Mouse (Mus musculus) ES-E14 (cell line): ENCODE results near the gene Rgma. TPM values are rescaled to one million over a fixed set of nuclear protein-coding genes. Genes with fewer than 3 reads are reported as not detected.

Experiments
- DNase-seq: peaks from one replicate; pipeline ENCODE4 v3.0.0-alpha.2; 2013; ENCODE audit warnings: low read depth, low spot score
- H3K27ac ChIP-seq: 2 replicates; pipeline ENCODE4 v1.5.1; 2012; ENCODE audit warnings: low read depth, mild to moderate bottlenecking, low read length, moderate library complexity, mixed read lengths; ENCODE audit not compliant: poor library complexity, insufficient read depth, severe bottlenecking
- H3K36me3 ChIP-seq: 2 replicates; pipeline ENCODE4 v1.6.1; 2012; ENCODE audit warnings: mild to moderate bottlenecking, low read length, moderate library complexity, mixed read lengths; ENCODE audit not compliant: control insufficient read depth, poor library complexity, insufficient read depth, severe bottlenecking
- H3K4me1 ChIP-seq, 2 experiments: fragments of 150-350 bp in 1 of 2; sonication (generic) in 1 of 2; 2 replicates each; pipeline ENCODE4 v1.6.1; 2012; ENCODE audit warnings: low read length in 2 of 2, mild to moderate bottlenecking in 1 of 2, mixed read lengths in 1 of 2; ENCODE audit not compliant: control insufficient read depth in 2 of 2, insufficient read depth in 2 of 2, poor library complexity in 1 of 2
- H3K4me3 ChIP-seq, 2 experiments: fragments of 150-350 bp in 1 of 2; sonication (generic) in 1 of 2; 2 replicates each; pipeline ENCODE4 v1.5.1; 2012; ENCODE audit warnings: low read length in 2 of 2, low read depth in 1 of 2, mild to moderate bottlenecking in 1 of 2, mixed read lengths in 1 of 2; ENCODE audit not compliant: insufficient read depth in 1 of 2, poor library complexity in 1 of 2, severe bottlenecking in 1 of 2
- H3K9ac ChIP-seq: 2 replicates; pipeline ENCODE4 v1.6.1; 2012; ENCODE audit warnings: low read depth, mild to moderate bottlenecking, low read length, mixed read lengths; ENCODE audit not compliant: poor library complexity, insufficient read depth, severe bottlenecking
- H3K9me3 ChIP-seq: fragments of 150-350 bp; sonication (generic); 2 replicates; pipeline ENCODE4 v1.6.1; 2012; ENCODE audit warnings: low read depth, mild to moderate bottlenecking, low read length; ENCODE audit not compliant: control insufficient read depth, insufficient read depth
- CHD2 ChIP-seq: IDR thresholded peaks from 2 replicates; pipeline ENCODE4 v1.6.1; 2014; ENCODE audit warnings: mild to moderate bottlenecking, low read depth, low read length, inconsistent platforms
- HCFC1 ChIP-seq: IDR thresholded peaks from 2 replicates; pipeline ENCODE4 v1.6.1; 2012; ENCODE audit warnings: low read length, inconsistent platforms, borderline replicate concordance; ENCODE audit not compliant: insufficient read depth
- MAFK ChIP-seq: IDR thresholded peaks from 2 replicates; pipeline ENCODE4 v1.6.1; 2014; ENCODE audit warnings: mild to moderate bottlenecking, low read depth, low read length, inconsistent platforms; ENCODE audit not compliant: insufficient read depth
- ZC3H11A ChIP-seq: IDR thresholded peaks from 2 replicates; pipeline ENCODE4 v1.6.1; 2012; ENCODE audit warnings: low read depth, mild to moderate bottlenecking, inconsistent platforms, low read length, borderline replicate concordance
- ZNF384 ChIP-seq: IDR thresholded peaks from 2 replicates; pipeline ENCODE4 v1.6.1; 2012; ENCODE audit warnings: low read depth, low read length, inconsistent platforms
- in situ Hi-C, 2 experiments: fragments of 600-800 bp; cut with MboI; formaldehyde crosslinking; loops; one replicate each; pipeline ENCODE4 v1.15.1; 2025; ENCODE audit warnings: low sequenced_read_pairs in 2 of 2, inconsistent platforms in 1 of 2; ENCODE audit not compliant: unreplicated experiment in 2 of 2
- total RNA-seq: library from RNA; depleted of rRNA; stranded (reverse); fragments of 300-350 nt; gene quantifications from 2 replicates; pipeline ENCODE4 v1.2.3, GENCODE M21; 2012

Rgma gene
- total RNA-seq, 1 experiment, result 3.7 TPM

- no peak overlapping the region for H3K4me3 ChIP-seq
- no peaks in the 10 kb centered on the region for H3K9me3 ChIP-seq
- TF ChIP-seq ZC3H11A (peak; percentile 93), CHD2 (no peak), ZNF384 (peak; percentile 98)
- H3K4me1 ChIP-seq, result peaks cover 3 to 21% of the 10 kb centered on the region in 2 experiments; a peak in 2 of 4 replicates
- in situ Hi-C loops, result loop anchor here (5.0 to 25.0 kb wide), 2 partner anchors 1010 to 1030 kb away; no protein-coding TSS in a partner anchor
- H3K36me3 ChIP-seq, result peaks cover 6% of the 10 kb centered on the region
- peak; percentile 80 for DNase-seq
- no peak overlapping the region for H3K9ac ChIP-seq
- no peak overlapping the region for H3K27ac ChIP-seq
Measured at GRCm38 (mm10) chr7:73422223-73423113, 47.2 kb downstream of the Rgma start.

- Histone ChIP-seq H3K4me3 (no peak overlapping the region), H3K4me1 (peaks cover 3 to 21% of the 10 kb centered on the region in 2 experiments; a peak in 2 of 4 replicates), H3K36me3 (peaks cover 10% of the 10 kb centered on the region), H3K9ac (no peak overlapping the region), H3K9me3 (no peaks in the 10 kb centered on the region), H3K27ac (no peak overlapping the region)
- in situ Hi-C loops, result loop anchor here (5.0 to 25.0 kb wide), 2 partner anchors 1011 to 1031 kb away; no protein-coding TSS in a partner anchor
- TF ChIP-seq MAFK (no peak), ZC3H11A (no peak), CHD2 (no peak), HCFC1 (no peak), ZNF384 (no peak)
- no peak for DNase-seq
Measured at GRCm38 (mm10) chr7:73423236-73423635, 47.9 kb downstream of the Rgma start.

- Histone ChIP-seq H3K9ac (no peak overlapping the region), H3K36me3 (peaks cover 18% of the 10 kb centered on the region), H3K27ac (no peak overlapping the region), H3K9me3 (no peaks in the 10 kb centered on the region), H3K4me1 (peaks cover 3 to 16% of the 10 kb centered on the region in 2 experiments; a peak in 2 of 4 replicates), H3K4me3 (no peak overlapping the region)
- TF ChIP-seq MAFK (no peak), CHD2 (no peak), HCFC1 (no peak), ZNF384 (no peak), ZC3H11A (no peak)
- in situ Hi-C loops, result loop anchor here (5.0 to 25.0 kb wide), 2 partner anchors 1012 to 1032 kb away; no protein-coding TSS in a partner anchor
- no peak for DNase-seq
Measured at GRCm38 (mm10) chr7:73424243-73424642, 48.9 kb downstream of the Rgma start.

GRCm38 (mm10) chr7:73424705-73425104 is 49.4 kb downstream of the Rgma start:
- peaks cover 3 to 15% of the 10 kb centered on the region in 2 experiments; a peak in 2 of 4 replicates for H3K4me1 ChIP-seq
- no peak for DNase-seq
- H3K36me3 ChIP-seq, result peaks cover 23% of the 10 kb centered on the region
- no peak overlapping the region for H3K9ac ChIP-seq
- in situ Hi-C loops, result loop anchor here (5.0 to 25.0 kb wide), 2 partner anchors 1012 to 1032 kb away; no protein-coding TSS in a partner anchor
- no peak for TF ChIP-seq MAFK
- no peak for TF ChIP-seq HCFC1
- no peak for TF ChIP-seq CHD2
- TF ChIP-seq ZNF384, result no peak
- no peak for TF ChIP-seq ZC3H11A
- no peak overlapping the region for H3K4me3 ChIP-seq
- no peaks in the 10 kb centered on the region for H3K9me3 ChIP-seq
- no peak overlapping the region for H3K27ac ChIP-seq
